ENCODE assay signal across 8 mouse cellular contexts in genomic region chr7:79935511-79936205, GRCm38 (mm10). TPM values are rescaled to one million over a fixed set of nuclear protein-coding genes. Genes with fewer than 3 reads are reported as not detected.
DNase-seq lines count a peak whose midpoint lies in the region; ATAC-seq and TF ChIP-seq lines count a peak whose summit lies in the region.

No protein-coding gene starts in this region.

- H3K4me2 ChIP-seq in lung, embryonic 14.5 days, result peak overlapping the region; percentile 64
- H3K4me2 ChIP-seq in neural tube, embryonic 14.5 days (ENCODE audit: low read depth, low read length), result peak overlapping the region; percentile 68

- no peaks in the 10 kb centered on the region for H3K36me3 ChIP-seq in embryonic facial prominence, embryonic 10.5 days (replicated peaks)
- no peaks in the 10 kb centered on the region for H3K36me3 ChIP-seq in heart, embryonic 10.5 days
- no peaks in the 10 kb centered on the region for H3K36me3 ChIP-seq in lung, embryonic 14.5 days (ENCODE audit: insufficient read depth)
- H3K36me3 ChIP-seq in neural tube, embryonic 14.5 days (ENCODE audit: control insufficient read depth, insufficient read depth, low read length), result no peaks in the 10 kb centered on the region

- peak overlapping the region; percentile 86 for H3K27ac ChIP-seq in embryonic facial prominence, embryonic 10.5 days (replicated peaks)
- peak overlapping the region; percentile 90 for H3K27ac ChIP-seq in heart, embryonic 10.5 days
- H3K27ac ChIP-seq in lung, embryonic 14.5 days (ENCODE audit: low read depth), result peak overlapping the region; percentile 77; the same call in 1 of the 2 replicates
- H3K27ac ChIP-seq in neural tube, embryonic 14.5 days (ENCODE audit: low read depth, low read length), result no peak overlapping the region

- peaks cover 22% of the 10 kb centered on the region for H3K4me1 ChIP-seq in embryonic facial prominence, embryonic 10.5 days
- H3K4me1 ChIP-seq in heart, embryonic 10.5 days, result peaks cover 21% of the 10 kb centered on the region
- H3K4me1 ChIP-seq in lung, embryonic 14.5 days (ENCODE audit: insufficient read depth), result peaks cover 9% of the 10 kb centered on the region; the same call in 1 of the 2 replicates
- H3K4me1 ChIP-seq in neural tube, embryonic 14.5 days (ENCODE audit: control insufficient read depth, insufficient read depth, low read length), result no peaks in the 10 kb centered on the region

- peak; percentile 63; the same call in 1 of the 2 replicates for ATAC-seq in cerebellum, adult (ENCODE audit: insufficient number of reproducible peaks, low FRiP score, low TSS enrichment)
- ATAC-seq in lung, embryonic 14.5 days (ENCODE audit: insufficient read depth), result no peak
- peak; percentile 62; the same call in 1 of the 2 replicates for ATAC-seq in neural tube, embryonic 14.5 days (ENCODE audit: low read depth)

- no peak for TF ChIP-seq CTCF in lung, embryonic 14.5 days (IDR thresholded peaks at IDR 0.05; ENCODE audit: low read depth)

- H3K9me3 ChIP-seq in embryonic facial prominence, embryonic 10.5 days, result no peaks in the 10 kb centered on the region
- no peaks in the 10 kb centered on the region for H3K9me3 ChIP-seq in heart, embryonic 10.5 days
- no peaks in the 10 kb centered on the region for H3K9me3 ChIP-seq in lung, embryonic 14.5 days (ENCODE audit: low read depth, low read length)
- H3K9me3 ChIP-seq in neural tube, embryonic 14.5 days (ENCODE audit: control insufficient read depth, low read length), result no peaks in the 10 kb centered on the region

- no peak for DNase-seq in cerebellum, adult 11 months
- DNase-seq in embryonic facial prominence, embryonic 10.5 days (ENCODE audit: low spot score), result peak; percentile 18
- no peak for DNase-seq in heart, embryonic 10.5 days (ENCODE audit: low spot score)
- peak; percentile 77 to 81 for DNase-seq in kidney, adult 8-10 months
- DNase-seq in lung, embryonic 14.5 days, result peak; percentile 48
- DNase-seq in spleen, postnatal 4 days (ENCODE audit: low spot score in 2 of 2), result no peak

- peaks cover 10% of the 10 kb centered on the region for H3K27me3 ChIP-seq in embryonic facial prominence, embryonic 10.5 days (replicated peaks; ENCODE audit: low read depth, poor library complexity, severe bottlenecking)
- no peaks in the 10 kb centered on the region for H3K27me3 ChIP-seq in heart, embryonic 10.5 days (ENCODE audit: insufficient read depth, poor library complexity, severe bottlenecking)
- no peaks in the 10 kb centered on the region for H3K27me3 ChIP-seq in lung, embryonic 14.5 days (ENCODE audit: insufficient read depth, low read length)
- no peaks in the 10 kb centered on the region for H3K27me3 ChIP-seq in neural tube, embryonic 14.5 days (ENCODE audit: control insufficient read depth, insufficient read depth, low read length)

- peak overlapping the region; percentile 56 for H3K9ac ChIP-seq in lung, embryonic 14.5 days
- H3K9ac ChIP-seq in neural tube, embryonic 14.5 days (replicated peaks; ENCODE audit: low read depth, low read length), result peak overlapping the region; percentile 60

- WGBS in embryonic facial prominence, embryonic 10.5 days, result 13% methylated on average over 19 of the region's 19 CpGs
- WGBS in heart, embryonic 10.5 days, result 20% methylated on average over 19 of the region's 19 CpGs
- WGBS in lung, embryonic 14.5 days, result 16% methylated on average over 19 of the region's 19 CpGs
- WGBS in neural tube, embryonic 14.5 days, result 6% methylated on average over 19 of the region's 19 CpGs

- peak overlapping the region; percentile 68 for H3K4me3 ChIP-seq in embryonic facial prominence, embryonic 10.5 days
- peak overlapping the region; percentile 72 for H3K4me3 ChIP-seq in heart, embryonic 10.5 days
- H3K4me3 ChIP-seq in lung, embryonic 14.5 days (ENCODE audit: low read depth, low read length), result peak overlapping the region; percentile 50
- peak overlapping the region; percentile 43 for H3K4me3 ChIP-seq in neural tube, embryonic 14.5 days (ENCODE audit: low read depth, low read length)

RNA-seq across cellular contexts. Expression of gene Arpin, which starts 0.5 kb away (rescaled TPM):
- 18.4 and 19.3 TPM in 2 replicates for polyA plus RNA-seq in embryonic facial prominence, embryonic 10.5 days (2016; fragmentation: Nextera tagmentation; extraction: Ambion mirVana)
- polyA plus RNA-seq in heart, embryonic 10.5 days (2016; fragmentation: Nextera tagmentation; extraction: Ambion mirVana), result 26.0 and 30.0 TPM in 2 replicates
- polyA plus RNA-seq in lung, embryonic 14.5 days (2014; fragmentation: Nextera tagmentation; extraction: Ambion mirVana), result 25.3 and 26.8 TPM in 2 replicates
- 18.9 and 20.1 TPM in 2 replicates for polyA plus RNA-seq in neural tube, embryonic 14.5 days (2014; fragmentation: Nextera tagmentation; extraction: Ambion mirVana)

RNA-seq across cellular contexts. Expression of gene Ap3s2, which starts 15.2 kb away (rescaled TPM):
- polyA plus RNA-seq in embryonic facial prominence, embryonic 10.5 days (2016; fragmentation: Nextera tagmentation; extraction: Ambion mirVana), result 48.9 and 49.4 TPM in 2 replicates
- 37.7 and 41.3 TPM in 2 replicates for polyA plus RNA-seq in heart, embryonic 10.5 days (2016; fragmentation: Nextera tagmentation; extraction: Ambion mirVana)
- polyA plus RNA-seq in lung, embryonic 14.5 days (2014; fragmentation: Nextera tagmentation; extraction: Ambion mirVana), result 30.6 and 32.4 TPM in 2 replicates
- 42.0 and 48.8 TPM in 2 replicates for polyA plus RNA-seq in neural tube, embryonic 14.5 days (2014; fragmentation: Nextera tagmentation; extraction: Ambion mirVana)

Comparison
In these comparisons a context has a peak if more than half of its experiments do, and no peak if none do; other contexts are left out.
1. DNase-seq: peak in embryonic facial prominence, embryonic 10.5 days (single experiment), kidney, adult 8-10 months (2 of 2) and lung, embryonic 14.5 days (single experiment); none in cerebellum, adult 11 months (single experiment), heart, embryonic 10.5 days (single experiment) and spleen, postnatal 4 days (0 of 2).
2. Peak in every context shown above with its lines, with median percentiles within 50 percentile points of each other: H3K4me3 ChIP-seq.